Mouse (Mus musculus) ES-CJ7 (cell line): ENCODE results near the gene Mast1.
A peak's percentile ranks its signal among the peaks of the same experiment; 100 is the strongest.

Source experiments
- DNase-seq: peaks from one replicate; pipeline ENCODE4 v3.0.0; 2011; ENCODE audit warnings: low read depth, low spot score

Gene Mast1

DNA sequence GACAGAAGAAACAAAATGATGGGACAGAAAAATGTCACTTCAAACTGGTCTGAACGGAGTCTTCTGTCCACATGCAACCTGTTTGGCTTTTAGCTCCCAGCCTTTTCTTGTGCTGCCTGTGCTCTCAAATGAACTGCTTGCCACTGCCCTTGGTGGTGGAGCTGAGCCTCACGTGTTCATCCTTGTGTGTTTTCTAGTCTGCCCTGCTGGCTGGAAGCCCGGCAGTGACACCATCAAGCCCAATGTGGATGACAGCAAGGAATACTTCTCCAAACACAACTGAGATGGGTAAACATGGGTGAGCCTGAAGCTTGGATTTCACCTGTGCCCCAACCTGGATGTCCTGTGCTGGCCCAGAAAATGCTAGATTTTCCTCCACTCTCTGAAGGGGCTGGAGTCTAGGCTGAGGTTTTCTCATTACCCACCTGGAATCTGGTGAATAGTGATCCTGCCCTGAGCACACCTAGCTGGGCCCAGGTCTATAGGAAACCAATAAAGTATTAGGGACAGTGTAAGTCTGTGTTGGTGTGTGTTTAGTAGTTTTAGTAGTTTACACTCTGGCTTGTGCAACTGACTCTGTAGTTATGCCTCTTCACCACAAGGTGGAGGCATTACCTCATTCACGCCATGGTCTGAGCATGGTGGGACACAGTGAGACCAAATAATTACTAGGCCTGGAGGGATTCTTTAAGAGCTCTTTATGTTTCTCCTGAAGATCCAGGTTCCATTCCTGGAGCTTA, 36.8 kb upstream of the Mast1 start:
- peak; percentile 85 for DNase-seq

DNA sequence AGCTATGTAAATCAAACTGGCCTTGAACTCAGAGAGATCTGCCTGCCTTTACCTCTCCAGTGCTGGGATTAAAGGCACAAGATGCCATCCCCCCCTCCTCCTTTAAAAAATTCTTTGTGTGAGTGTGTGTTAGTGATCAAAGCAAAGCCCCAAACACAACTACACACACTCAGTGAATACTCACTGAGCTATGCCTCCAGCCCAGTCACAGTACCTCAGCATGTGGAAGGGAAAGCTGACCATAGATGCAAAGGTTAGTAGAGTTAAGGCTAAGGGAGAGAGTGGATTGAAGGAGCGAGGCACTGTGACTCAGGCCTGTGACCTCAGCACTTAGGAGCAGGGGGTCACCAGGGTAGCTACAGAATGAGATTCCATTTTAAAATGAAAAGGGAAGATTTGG, 35.9 kb upstream of the Mast1 start:
- DNase-seq: no peak

DNA sequence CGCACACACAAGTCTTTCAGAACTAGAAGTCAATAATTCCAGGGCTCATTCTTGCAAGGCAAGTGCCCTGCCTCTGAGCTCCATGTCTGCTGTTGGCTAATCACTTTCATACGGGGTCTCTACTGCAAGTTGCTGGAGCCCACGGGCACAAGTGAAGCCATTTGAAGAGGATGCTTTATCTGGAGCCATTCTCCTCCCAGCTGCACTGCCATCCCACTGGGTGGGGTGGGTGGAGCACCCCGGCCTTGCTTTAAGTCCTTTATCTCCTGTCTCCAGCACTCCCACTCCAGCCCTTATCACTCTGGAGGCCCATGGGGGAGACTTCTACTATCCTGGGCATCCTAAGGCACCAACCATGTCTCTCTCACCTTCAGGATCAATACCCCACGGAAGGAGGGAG, 33.8 kb upstream of the Mast1 start:
- DNase-seq: no peak

DNA sequence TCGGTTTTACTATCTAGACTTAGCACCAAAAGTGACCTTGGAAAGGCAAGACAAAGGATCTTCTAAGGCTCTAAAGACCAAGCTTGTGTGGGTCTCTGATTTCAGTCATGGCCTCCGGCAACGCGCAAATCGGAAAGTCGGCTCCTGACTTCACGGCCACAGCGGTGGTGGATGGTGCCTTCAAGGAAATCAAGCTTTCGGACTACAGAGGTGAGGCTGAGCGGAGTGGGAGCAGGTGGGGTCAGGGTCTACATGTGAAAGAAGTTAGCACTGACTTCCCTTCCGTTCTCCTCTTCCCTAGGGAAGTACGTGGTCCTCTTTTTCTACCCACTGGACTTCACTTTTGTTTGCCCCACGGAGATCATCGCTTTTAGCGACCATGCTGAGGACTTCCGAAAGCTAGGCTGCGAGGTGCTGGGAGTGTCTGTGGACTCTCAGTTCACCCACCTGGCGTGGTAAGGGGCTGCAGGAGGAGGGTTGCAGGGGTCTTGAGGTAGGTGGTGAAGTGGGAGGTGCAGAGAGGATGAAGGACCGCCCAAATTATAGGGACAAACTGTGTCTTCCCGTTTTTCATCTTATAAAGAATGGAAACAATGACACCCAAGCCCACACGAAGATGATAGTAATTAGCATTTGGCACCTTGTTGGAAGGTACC, 33.1 kb upstream of the Mast1 start:
- DNase-seq: peak; percentile 51

DNA sequence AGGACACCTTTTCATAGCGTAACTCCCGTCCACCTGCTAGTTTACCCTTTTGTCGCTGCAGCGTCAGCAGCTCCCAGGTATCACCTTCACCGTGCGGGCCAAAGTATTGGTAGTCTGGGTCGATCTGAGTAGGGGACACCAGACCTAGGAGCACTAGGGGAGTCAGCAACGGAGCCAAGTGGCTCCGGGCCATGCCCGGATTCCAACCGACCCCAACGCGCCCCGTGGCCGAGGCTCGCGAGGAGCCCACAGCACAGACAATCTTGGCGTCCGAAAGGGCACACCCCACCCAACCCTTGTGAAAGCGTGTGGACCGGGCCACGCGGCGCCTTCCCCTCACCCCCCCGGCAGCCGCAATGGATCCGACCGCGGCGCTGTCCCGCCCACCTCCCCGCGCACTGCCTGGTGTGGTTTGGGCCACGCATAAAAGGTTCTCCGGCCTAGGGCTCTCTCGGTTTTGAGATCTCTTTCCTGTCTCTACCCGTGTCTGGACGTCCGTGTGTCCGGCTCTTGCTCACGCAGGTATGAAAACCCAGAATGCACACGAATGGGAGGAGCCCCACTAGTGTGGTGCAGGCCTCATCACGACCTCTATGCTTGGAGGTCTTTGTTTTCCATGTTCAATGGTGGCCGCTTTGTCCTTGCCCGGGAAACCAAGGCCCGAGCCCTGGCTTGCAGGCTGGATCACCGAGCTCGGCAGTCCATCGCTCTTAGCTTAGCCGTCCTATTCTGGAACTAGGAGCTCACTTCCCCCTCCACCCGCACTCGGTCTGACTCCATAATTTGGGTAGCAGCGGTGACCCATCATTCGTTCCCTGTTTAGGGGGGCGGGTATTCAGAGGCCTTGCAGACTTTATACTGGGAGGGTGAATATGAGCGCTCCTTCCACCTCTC, 32.3 kb upstream of the Mast1 start, which contains the start of the genes Gm49661, Prdx2 and Rnaseh2a:
Gene Gm49661 (minus strand): TSS at position 193 of the 894 bp plus-strand sequence.
Gene Prdx2 (plus strand): TSS at position 347 of the 894 bp plus-strand sequence.
Gene Rnaseh2a (minus strand): TSS at position 527 of the 894 bp plus-strand sequence.
- DNase-seq: peak; percentile 78

DNA sequence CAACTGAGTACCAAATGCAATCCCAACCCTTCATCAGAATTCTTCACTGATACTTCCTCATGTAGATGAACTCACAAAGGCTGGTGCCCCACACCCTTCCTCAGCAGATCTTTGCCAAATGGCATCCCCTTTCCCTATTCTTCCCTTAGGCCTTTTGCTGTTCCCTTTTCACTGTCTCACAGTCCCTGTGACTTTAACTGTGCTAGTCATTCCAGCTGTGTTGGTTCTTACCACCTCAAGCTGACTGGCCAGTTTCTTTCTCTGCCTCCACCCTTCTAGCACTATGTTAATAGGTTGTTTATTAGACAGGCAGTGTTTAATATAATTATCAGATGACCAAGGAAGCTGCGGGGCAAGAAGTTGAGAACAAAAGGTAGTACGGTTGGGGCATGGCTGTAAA, 31.5 kb upstream of the Mast1 start:
- DNase-seq: no peak

- DNase-seq: no peak
Measured at GRCm38 (mm10) chr8:84967532-84968304, 30.6 kb upstream of the Mast1 start.

GRCm38 (mm10) chr8:84966603-84967002, 29.4 kb upstream of the Mast1 start:
- no peak for DNase-seq

GRCm38 (mm10) chr8:84965731-84966291, 28.7 kb upstream of the Mast1 start:
- DNase-seq: peak; percentile 100

- DNase-seq: no peak
Measured at GRCm38 (mm10) chr8:84963952-84964351, 26.8 kb upstream of the Mast1 start.

DNA sequence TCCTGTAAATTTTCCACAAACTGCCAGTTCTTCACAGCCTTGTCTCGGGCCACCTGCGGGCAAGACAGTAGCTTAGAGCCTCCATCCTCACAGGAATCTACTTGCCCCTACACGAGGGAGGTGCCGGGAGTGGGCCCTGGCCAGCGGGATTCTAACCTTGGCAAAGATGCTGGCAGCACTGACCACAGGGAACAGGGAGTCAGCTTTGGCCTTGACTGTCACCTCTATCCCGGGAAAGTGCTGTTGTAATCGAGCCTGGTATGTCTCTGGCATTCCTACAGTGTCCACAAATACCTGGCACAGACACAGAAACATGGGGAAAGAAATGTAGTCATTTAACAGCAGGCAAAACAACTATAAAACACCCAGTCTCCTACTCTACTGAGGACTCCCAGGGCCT, 22.7 kb upstream of the Mast1 start:
- DNase-seq: no peak

DNA sequence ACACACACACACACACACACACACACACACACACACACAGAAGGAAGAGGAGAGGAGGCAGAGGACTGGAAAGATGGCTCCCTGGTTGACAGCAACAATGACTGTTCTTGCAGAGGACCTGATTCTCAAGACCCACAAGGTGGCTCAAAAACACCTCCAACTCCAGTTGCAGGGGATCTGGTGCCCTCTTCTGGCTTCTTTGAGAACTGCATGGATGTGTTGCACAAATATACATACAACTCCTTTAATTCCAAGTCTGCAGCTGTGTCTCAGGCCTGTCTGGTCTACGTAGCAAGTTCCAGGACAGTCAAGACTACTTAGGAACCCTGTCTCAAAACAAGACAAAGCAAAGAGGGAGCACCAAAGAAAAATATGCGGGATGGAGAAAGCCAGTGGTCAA, 19.6 kb upstream of the Mast1 start:
- peak; percentile 97 for DNase-seq

- DNase-seq: peak; percentile 89
Measured at GRCm38 (mm10) chr8:84952612-84953255, 15.6 kb upstream of the Mast1 start.

GRCm38 (mm10) chr8:84949753-84950152, 12.6 kb upstream of the Mast1 start:
- peak; percentile 71 for DNase-seq

GRCm38 (mm10) chr8:84947241-84947545, 10.0 kb upstream of the Mast1 start:
- no peak for DNase-seq

DNA sequence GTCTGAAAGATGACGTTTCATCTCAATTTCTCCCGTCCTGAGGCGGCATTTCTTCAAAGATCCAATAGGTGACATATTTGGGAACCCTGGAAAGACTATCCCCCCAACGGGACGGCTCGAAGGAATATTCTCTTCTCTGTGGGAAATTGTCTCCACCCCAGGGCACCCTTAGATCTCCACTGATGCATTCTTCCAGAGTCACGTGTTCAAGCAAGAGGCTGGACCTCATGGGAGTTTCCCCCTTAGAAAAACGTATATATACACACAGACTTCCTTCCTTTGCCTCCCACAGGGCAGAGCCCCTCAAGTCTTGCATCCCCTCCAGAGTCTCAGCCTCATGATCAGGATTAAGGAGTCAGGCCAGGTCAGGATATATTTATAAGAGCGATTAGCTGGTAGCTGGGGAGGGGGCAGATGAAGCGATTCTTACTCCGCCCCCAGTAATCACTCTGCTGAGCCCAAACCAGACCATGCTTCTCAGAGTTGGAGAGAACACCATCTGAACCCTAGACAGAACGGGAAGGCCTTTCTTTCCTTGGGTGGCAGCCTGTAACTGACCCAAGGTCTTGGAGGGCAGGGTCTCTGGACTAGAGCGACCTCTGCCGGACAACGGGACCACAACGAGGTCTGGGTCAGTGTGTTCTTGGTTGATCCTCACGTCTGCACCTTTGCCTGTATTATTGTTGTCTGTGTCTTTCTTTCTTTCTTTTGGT, 9.5 kb upstream of the Mast1 start, which contains the start of gene Rtbdn:
Gene Rtbdn (plus strand): TSS at position 464 of the 713 bp plus-strand sequence.
- DNase-seq: no peak

DNA sequence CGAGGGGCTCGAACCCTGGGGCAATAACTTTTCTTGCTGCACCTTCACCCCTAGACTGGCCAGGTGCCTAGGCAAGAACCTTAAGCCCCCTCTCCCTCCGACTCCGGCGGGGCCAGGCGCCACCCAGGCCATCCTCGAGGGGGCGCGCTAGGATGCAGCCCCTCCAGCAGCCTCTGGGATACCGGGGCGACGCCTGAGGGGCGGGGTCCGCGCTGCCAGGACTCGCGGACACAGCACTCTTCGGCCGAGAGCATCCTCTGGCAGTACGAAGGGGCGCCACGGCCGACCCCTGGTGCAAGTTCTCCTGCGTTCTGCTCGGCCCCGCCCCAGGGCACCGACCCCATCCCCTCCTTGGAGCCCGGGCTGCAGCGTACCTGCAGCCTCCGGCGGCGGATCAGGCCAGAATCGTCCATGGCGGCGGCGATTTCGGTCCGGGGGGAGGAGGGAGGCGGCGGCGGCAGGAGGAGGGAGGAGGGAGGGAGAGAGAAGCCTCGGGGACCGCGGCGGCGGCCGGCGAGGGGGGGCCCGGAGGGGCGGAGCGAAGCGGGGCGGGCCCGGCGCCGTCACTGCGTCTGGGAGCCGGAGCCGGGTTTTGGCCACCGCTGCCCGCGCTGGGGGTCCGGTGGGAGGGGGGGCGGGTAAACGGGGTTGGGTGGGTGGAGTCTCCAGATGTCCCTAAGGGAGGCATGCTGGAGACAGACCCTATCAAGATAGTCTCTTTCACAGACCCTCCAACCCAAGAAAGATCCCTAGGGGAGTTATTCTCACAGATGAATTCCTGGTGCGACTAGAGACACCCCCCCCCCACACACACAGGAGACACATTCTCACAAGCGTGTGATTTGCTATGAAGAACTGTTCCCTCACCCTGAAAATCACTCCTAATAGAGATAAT, 8.7 kb upstream of the Mast1 start:
- peak; percentile 72 for DNase-seq

GRCm38 (mm10) chr8:84945235-84945632, 8.1 kb upstream of the Mast1 start:
- DNase-seq: peak; percentile 67
